Mouse (Mus musculus) CH12.LX (cell line): ENCODE results near the gene Ano9. TPM values are rescaled to one million over a fixed set of nuclear protein-coding genes. Genes with fewer than 3 reads are reported as not detected.
A peak's percentile ranks its signal among the peaks of the same experiment; 100 is the strongest.

Experiments used
- DNase-seq: peaks from one replicate; pipeline ENCODE4 v3.0.0-alpha.2; 2013; ENCODE audit errors: extremely low read depth
- H3K27ac ChIP-seq: 2 replicates; pipeline ENCODE4 v1.5.1; 2012; ENCODE audit warnings: low read depth, mild to moderate bottlenecking, control low read depth, moderate library complexity; ENCODE audit not compliant: insufficient read depth
- H3K27me3 ChIP-seq: replicated peaks from 2 replicates; pipeline ENCODE3; 2012; ENCODE audit warnings: inconsistent platforms
- H3K36me3 ChIP-seq, 2 experiments: replicated peaks in 1 of 2; 2 replicates each; pipeline versions ENCODE3 to v1.6.1; 2012; ENCODE audit warnings: inconsistent platforms in 1 of 2, low read length in 1 of 2, mild to moderate bottlenecking in 1 of 2, mixed read lengths in 1 of 2, moderate library complexity in 1 of 2; ENCODE audit not compliant: control insufficient read depth in 1 of 2, insufficient read depth in 1 of 2
- H3K4me1 ChIP-seq, 2 experiments: 2 replicates each; pipeline ENCODE4 v1.6.1; 2012; ENCODE audit warnings: inconsistent platforms in 1 of 2, moderate library complexity in 1 of 2; ENCODE audit not compliant: insufficient read depth in 2 of 2, control insufficient read depth in 1 of 2
- H3K4me2 ChIP-seq: 2 replicates; pipeline ENCODE4 v1.6.1; 2012; ENCODE audit warnings: low read depth, mild to moderate bottlenecking, control low read depth; ENCODE audit not compliant: poor library complexity, insufficient read depth, severe bottlenecking
- H3K4me3 ChIP-seq, 3 experiments: fragments of 150-350 bp in 1 of 3; sonication (generic) in 1 of 3; replicated peaks in 1 of 3; 2 replicates each; pipeline versions ENCODE3 to v1.5.1; 2011 to 2012; ENCODE audit warnings: low read depth in 2 of 3, low read length in 2 of 3, mild to moderate bottlenecking in 2 of 3, moderate library complexity in 2 of 3, control low read depth in 1 of 3, improper control_type of control experiment in 1 of 3, inconsistent platforms in 1 of 3, mixed read lengths in 1 of 3; ENCODE audit not compliant: poor library complexity in 1 of 3
- H3K79me2 ChIP-seq: replicated peaks from 2 replicates; pipeline ENCODE4 v1.6.1; 2012; ENCODE audit warnings: mild to moderate bottlenecking, moderate library complexity; ENCODE audit not compliant: control insufficient read depth, poor library complexity, insufficient read depth, severe bottlenecking; ENCODE audit errors: extremely low read depth
- H3K9ac ChIP-seq: 2 replicates; pipeline ENCODE4 v1.6.1; 2012; ENCODE audit warnings: low read depth, mild to moderate bottlenecking, control low read depth, moderate library complexity; ENCODE audit not compliant: insufficient read depth
- H3K9me3 ChIP-seq: replicated peaks from 2 replicates; pipeline ENCODE3; 2012; ENCODE audit warnings: low read length, inconsistent platforms, mixed read lengths
- BHLHE40 ChIP-seq: IDR thresholded peaks from 2 replicates; pipeline ENCODE4 v1.6.1; 2011; ENCODE audit warnings: mild to moderate bottlenecking, low read depth, low read length, improper control_type of control experiment
- CHD2 ChIP-seq: IDR thresholded peaks from 2 replicates; pipeline ENCODE4 v1.6.1; 2011; ENCODE audit warnings: low read length, improper control_type of control experiment
- CTCF ChIP-seq, 2 experiments: IDR thresholded peaks in 1 of 2; conservative IDR thresholded peaks in 1 of 2; 2 replicates each; pipeline ENCODE4 v1.5.1; 2011 to 2012; ENCODE audit warnings: low read depth in 2 of 2, low read length in 2 of 2, improper control_type of control experiment in 1 of 2, inconsistent platforms in 1 of 2, mild to moderate bottlenecking in 1 of 2, moderate library complexity in 1 of 2
- E2F4 ChIP-seq: IDR thresholded peaks from 2 replicates; pipeline ENCODE4 v1.6.1; 2011; ENCODE audit warnings: low read depth, low read length, improper control_type of control experiment; ENCODE audit not compliant: insufficient replicate concordance
- ELF1 ChIP-seq: IDR thresholded peaks from 2 replicates; pipeline ENCODE4 v1.6.1; 2014; ENCODE audit warnings: low read depth, mild to moderate bottlenecking, inconsistent platforms, low read length, improper control_type of control experiment
- EP300 ChIP-seq: IDR thresholded peaks from 2 replicates; pipeline ENCODE4 v1.6.1; 2011; ENCODE audit warnings: low read length, improper control_type of control experiment
- ETS1 ChIP-seq: conservative IDR thresholded peaks from 2 replicates; pipeline ENCODE4 v1.6.1; 2012; ENCODE audit warnings: low read depth, mild to moderate bottlenecking, inconsistent platforms, low read length, improper control_type of control experiment, moderate library complexity
- GABPA ChIP-seq: IDR thresholded peaks from 2 replicates; pipeline ENCODE4 v1.6.1; 2012; ENCODE audit warnings: low read depth, low read length, improper control_type of control experiment, inconsistent platforms; ENCODE audit not compliant: insufficient replicate concordance
- HCFC1 ChIP-seq: IDR thresholded peaks from 2 replicates; pipeline ENCODE4 v1.6.1; 2012; ENCODE audit warnings: low read depth, mild to moderate bottlenecking, inconsistent platforms, low read length, improper control_type of control experiment
- IRF4 ChIP-seq: IDR thresholded peaks from 2 replicates; pipeline ENCODE4 v1.6.1; 2014; ENCODE audit warnings: low read depth, mild to moderate bottlenecking, inconsistent platforms, low read length, improper control_type of control experiment
- JUND ChIP-seq: conservative IDR thresholded peaks from 2 replicates; pipeline ENCODE4 v1.6.1; 2011; ENCODE audit warnings: low read depth, low read length, improper control_type of control experiment
- KAT2A ChIP-seq: IDR thresholded peaks from 2 replicates; pipeline ENCODE4 v1.6.1; 2012; ENCODE audit warnings: low read length, improper control_type of control experiment, inconsistent platforms; ENCODE audit not compliant: insufficient replicate concordance
- MAFK ChIP-seq: IDR thresholded peaks from 2 replicates; pipeline ENCODE4 v1.6.1; 2011; ENCODE audit warnings: low read length, improper control_type of control experiment; ENCODE audit not compliant: insufficient replicate concordance
- MAX ChIP-seq: IDR thresholded peaks from 2 replicates; pipeline ENCODE4 v1.6.1; 2011; ENCODE audit warnings: low read length, improper control_type of control experiment
- MAZ ChIP-seq: IDR thresholded peaks from 2 replicates; pipeline ENCODE4 v1.6.1; 2012; ENCODE audit warnings: low read depth, mild to moderate bottlenecking, inconsistent platforms, low read length, improper control_type of control experiment, moderate library complexity
- MEF2A ChIP-seq: IDR thresholded peaks from 2 replicates; pipeline ENCODE4 v1.6.1; 2014; ENCODE audit warnings: low read depth, mild to moderate bottlenecking, inconsistent platforms, low read length, improper control_type of control experiment, borderline replicate concordance
- MYC ChIP-seq: IDR thresholded peaks from 2 replicates; pipeline ENCODE4 v1.6.1; 2011; ENCODE audit warnings: low read depth, mild to moderate bottlenecking, improper control_type of control experiment, low read length
- NRF1 ChIP-seq: IDR thresholded peaks from 2 replicates; pipeline ENCODE4 v1.6.1; 2014; ENCODE audit warnings: low read depth, mild to moderate bottlenecking, inconsistent platforms, low read length, improper control_type of control experiment, moderate library complexity
- PAX5 ChIP-seq: IDR thresholded peaks from 2 replicates; pipeline ENCODE4 v1.6.1; 2012; ENCODE audit warnings: low read length, inconsistent platforms, mixed read lengths
- POLR2AphosphoS2 ChIP-seq: IDR thresholded peaks from 2 replicates; pipeline ENCODE4 v1.6.1; 2011; ENCODE audit warnings: low read depth, low read length, improper control_type of control experiment
- RAD21 ChIP-seq: IDR thresholded peaks from 2 replicates; pipeline ENCODE4 v1.6.1; 2011; ENCODE audit warnings: low read depth, mild to moderate bottlenecking, low read length, improper control_type of control experiment, moderate library complexity
- SMC3 ChIP-seq: IDR thresholded peaks from 2 replicates; pipeline ENCODE4 v1.6.1; 2011; ENCODE audit warnings: low read depth, low read length, improper control_type of control experiment
- TBP ChIP-seq: conservative IDR thresholded peaks from 2 replicates; pipeline ENCODE4 v1.6.1; 2011; ENCODE audit warnings: low read depth, low read length, improper control_type of control experiment
- TCF12 ChIP-seq: IDR thresholded peaks from 2 replicates; pipeline ENCODE4 v1.6.1; 2014; ENCODE audit warnings: low read depth, mild to moderate bottlenecking, inconsistent platforms, low read length, improper control_type of control experiment
- UBTF ChIP-seq: IDR thresholded peaks from 2 replicates; pipeline ENCODE4 v1.6.1; 2012; ENCODE audit warnings: low read depth, mild to moderate bottlenecking, inconsistent platforms, low read length, improper control_type of control experiment, moderate library complexity
- USF1 ChIP-seq: IDR thresholded peaks from 2 replicates; pipeline ENCODE4 v1.6.1; 2014; ENCODE audit warnings: low read depth, mild to moderate bottlenecking, inconsistent platforms, low read length, improper control_type of control experiment
- USF2 ChIP-seq: conservative IDR thresholded peaks from 2 replicates; pipeline ENCODE4 v1.6.1; 2011; ENCODE audit warnings: low read depth, low read length, improper control_type of control experiment
- ZC3H11A ChIP-seq: IDR thresholded peaks from 2 replicates; pipeline ENCODE4 v1.6.1; 2012; ENCODE audit warnings: low read depth, mild to moderate bottlenecking, inconsistent platforms, low read length, improper control_type of control experiment
- ZKSCAN1 ChIP-seq: IDR thresholded peaks from 2 replicates; pipeline ENCODE4 v1.6.1; 2012; ENCODE audit warnings: low read depth, inconsistent platforms, low read length, improper control_type of control experiment, borderline replicate concordance
- ZMIZ1 ChIP-seq: IDR thresholded peaks from 2 replicates; pipeline ENCODE4 v1.6.1; 2012; ENCODE audit warnings: low read depth, mild to moderate bottlenecking, inconsistent platforms, low read length, improper control_type of control experiment
- ZNF384 ChIP-seq: IDR thresholded peaks from 2 replicates; pipeline ENCODE4 v1.6.1; 2012; ENCODE audit warnings: low read depth, low read length, improper control_type of control experiment, inconsistent platforms
- dilution Hi-C: fragments of 300-500 bp; cut with MboI; formaldehyde crosslinking; loops from 2 replicates; pipeline ENCODE4 v1.14.3; 2020; ENCODE audit warnings: low sequenced_read_pairs; ENCODE audit not compliant: extremely low pct_unique_long_range_greater_than_20kb, extremely low pct_ligation_motif_present
- in situ Hi-C: fragments of 300-500 bp; cut with MboI; formaldehyde crosslinking; loops from 3 replicates; pipeline ENCODE4 v1.14.3; 2019; ENCODE audit warnings: low sequenced_read_pairs, low pct_ligation_motif_present, low pct_unique_long_range_greater_than_20kb, mixed read lengths
- polyA plus RNA-seq: library from polyadenylated mRNA; unstranded; fragments of >175 nt; gene quantifications from 2 replicates; pipeline ENCODE4 v1.2.1, GENCODE M21; 2012; ENCODE audit warnings: low read depth; ENCODE audit not compliant: insufficient read length
- total RNA-seq, 2 experiments: library from RNA; depleted of rRNA; stranded (reverse); fragments of 300-350 nt in 1 of 2; fragments of >200 nt in 1 of 2; gene quantifications; 2 replicates each; pipeline ENCODE4 v1.2.3; 2012 to 2014

Ano9 gene
- total RNA-seq (2012; rRNA removed) (0.04 TPM in 2 replicates), total RNA-seq (2014; rRNA removed) (not detected in 2 replicates), polyA plus RNA-seq (not detected in 2 replicates)

DNA sequence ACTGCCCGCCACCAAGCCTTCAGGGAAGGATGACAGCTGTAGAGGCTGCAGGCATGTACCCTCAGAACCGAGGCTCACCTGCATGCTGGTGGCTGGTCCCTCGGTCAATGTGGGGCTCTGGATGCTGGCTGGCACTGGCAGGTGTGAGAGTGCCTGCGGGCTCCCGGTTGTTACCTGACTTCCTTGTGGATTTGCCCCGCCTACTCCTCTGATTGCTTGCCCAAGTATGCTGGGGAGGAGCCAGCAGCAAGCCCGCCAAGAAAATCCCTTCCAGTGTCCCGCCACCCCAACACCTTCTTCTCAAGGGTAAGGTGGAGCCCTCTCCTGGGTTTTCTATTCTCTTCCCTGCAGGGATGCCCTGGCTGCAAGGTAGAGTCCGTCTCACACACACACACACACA, at the start of gene Ano9:
Gene Ano9 (minus strand): TSS at position 171 of the 400 bp plus-strand sequence.
- TF ChIP-seq RAD21 (no peak), POLR2AphosphoS2 (no peak), JUND (no peak), ELF1 (no peak), HCFC1 (no peak), NRF1 (no peak), BHLHE40 (no peak), CHD2 (no peak), MYC (no peak), GABPA (no peak), CTCF (conservative IDR thresholded peaks at IDR 0.05 in 1 of 2, IDR thresholded peaks at IDR 0.05 in 1 of 2; ENCODE audit: low read depth in 2 of 2, low read length in 2 of 2) (no peak)
- TF ChIP-seq, all 38 proteins: peak for 0
- no peak within 1 kb of the TSS for H3K9ac ChIP-seq
- dilution Hi-C loops (no loop called here), in situ Hi-C loops (no loop called here)
- peaks cover 30% of the 10 kb centered on the region for H3K27me3 ChIP-seq
- no peak within 1 kb of the TSS for H3K4me3 ChIP-seq
- no peak within 1 kb of the TSS for H3K27ac ChIP-seq
- H3K4me1 ChIP-seq, result no peaks in the 10 kb centered on the region; a peak in 1 of 4 replicates
- no peaks in the 10 kb centered on the region for H3K36me3 ChIP-seq
- no peaks in the 10 kb centered on the region for H3K79me2 ChIP-seq
- DNase-seq, result no peak
- no peaks in the 10 kb centered on the region for H3K9me3 ChIP-seq
- no peak within 1 kb of the TSS for H3K4me2 ChIP-seq

DNA sequence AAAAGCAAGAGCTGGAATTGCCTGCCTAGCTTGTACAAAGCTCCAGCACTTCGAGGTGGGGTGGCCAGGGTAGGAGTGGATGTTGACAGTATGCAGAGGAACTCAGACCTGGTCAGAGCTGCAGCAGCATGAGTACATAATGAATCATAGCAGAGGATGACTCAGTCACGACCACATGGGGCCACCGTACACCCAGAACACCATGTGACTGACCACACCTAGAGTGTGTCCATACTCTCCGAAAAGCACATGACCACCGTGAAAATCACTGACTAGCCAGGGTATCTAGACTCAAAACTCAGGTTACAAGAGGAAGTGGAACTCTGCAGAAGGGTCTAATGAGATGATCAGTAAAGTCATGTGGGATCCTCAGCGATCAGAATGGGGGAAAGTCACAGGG, 47.2 kb upstream of the Ano9 start:
- H3K9me3 ChIP-seq, result no peaks in the 10 kb centered on the region
- peak overlapping the region; percentile 79 for H3K4me2 ChIP-seq
- peaks cover 11% of the 10 kb centered on the region for H3K79me2 ChIP-seq
- in situ Hi-C loops, result loop anchor here (5.0 kb wide), 2 partner anchors 33 to 68 kb away; no protein-coding TSS in a partner anchor
- no peak overlapping the region for H3K4me3 ChIP-seq
- peaks cover 44 to 68% of the 10 kb centered on the region in 2 experiments for H3K36me3 ChIP-seq
- H3K9ac ChIP-seq, result peak overlapping the region; percentile 45
- no peaks in the 10 kb centered on the region for H3K27me3 ChIP-seq
- DNase-seq, result peak; percentile 81
- dilution Hi-C loops, result no loop called here
- peaks cover 27 to 53% of the 10 kb centered on the region in 2 experiments for H3K4me1 ChIP-seq
- peak overlapping the region; percentile 94 for H3K27ac ChIP-seq
- TF ChIP-seq BHLHE40 (peak; percentile 97), MEF2A (peak; percentile 57; the same call in 1 of the 2 replicates), USF2 (peak; percentile 80), ZMIZ1 (no peak), UBTF (no peak), HCFC1 (peak; percentile 71), PAX5 (no peak), ZC3H11A (no peak), MAX (peak; percentile 98), EP300 (peak; percentile 79), TCF12 (peak; percentile 80), KAT2A (no peak), MAZ (0 out of 2 replicates have a peak, but pooled peaks have one; percentile 33), RAD21 (no peak), MYC (peak; percentile 99), CHD2 (peak; percentile 49; the same call in 1 of the 2 replicates), ZNF384 (no peak), USF1 (peak; percentile 87), SMC3 (no peak), IRF4 (peak; percentile 89), POLR2AphosphoS2 (peak; percentile 55; the same call in 1 of the 2 replicates), TBP (0 out of 2 replicates have a peak, but pooled peaks have one; percentile 19), E2F4 (0 out of 2 replicates have a peak, but pooled peaks have one; percentile 51), MAFK (peak; percentile 57; the same call in 1 of the 2 replicates), ETS1 (peak; percentile 91), CTCF (conservative IDR thresholded peaks at IDR 0.05 in 1 of 2, IDR thresholded peaks at IDR 0.05 in 1 of 2; ENCODE audit: low read depth in 2 of 2, low read length in 2 of 2) (no peak), ZKSCAN1 (no peak), NRF1 (no peak; the same call in 1 of the 2 replicates)
